Mouse (Mus musculus): ENCODE results near the gene Fryl.

The Fryl gene

DNA sequence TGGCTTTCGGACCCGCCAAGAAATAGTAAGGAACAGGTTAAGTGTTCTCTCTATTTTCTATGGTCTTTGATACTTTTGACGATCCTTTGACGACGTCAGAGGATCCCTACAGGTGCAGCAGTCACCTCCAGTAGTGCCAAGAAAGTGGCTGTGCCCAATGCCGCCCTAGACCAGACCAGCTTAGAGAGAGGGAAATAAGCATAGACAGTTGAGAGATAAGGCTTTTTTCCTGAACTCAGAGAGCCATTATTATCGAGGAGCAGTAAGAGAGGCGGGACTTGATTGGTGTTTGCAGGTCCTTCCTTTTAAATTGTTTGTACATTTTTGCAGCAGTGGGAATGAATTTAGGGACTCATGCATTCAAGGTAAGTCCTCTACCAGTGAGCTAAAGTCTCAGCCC is 1.3 kb upstream of the Fryl start:
- no peak for ATAC-seq (ENCODE audit: insufficient number of reproducible peaks, low FRiP score, low TSS enrichment)

DNA sequence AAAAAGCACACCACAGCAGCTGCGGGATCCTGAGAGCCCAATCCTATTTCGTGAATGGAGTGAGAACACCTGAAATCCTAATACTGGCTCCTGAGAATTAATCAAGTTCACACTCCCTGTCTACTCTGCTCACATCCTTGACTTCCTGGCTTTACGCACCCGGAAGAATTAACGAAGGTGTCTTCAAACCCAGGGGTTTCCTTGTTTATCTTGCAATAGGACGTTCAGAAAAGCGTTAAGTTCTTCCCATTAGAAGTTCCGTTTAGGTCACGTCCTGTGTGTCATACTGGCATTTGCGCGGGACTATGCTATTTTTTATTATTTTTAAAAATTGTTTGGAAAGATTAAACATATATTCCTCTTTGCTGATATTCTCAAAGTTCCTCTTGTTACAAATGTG is 677 bp upstream of the Fryl start:
- no peak for ATAC-seq (ENCODE audit: insufficient number of reproducible peaks, low FRiP score, low TSS enrichment)

- peak; percentile 69 for ATAC-seq (ENCODE audit: insufficient number of reproducible peaks, low FRiP score, low TSS enrichment)
These were observed 833 bp downstream of the Fryl start for GRCm38 (mm10) chr5:73255321-73256251.

DNA sequence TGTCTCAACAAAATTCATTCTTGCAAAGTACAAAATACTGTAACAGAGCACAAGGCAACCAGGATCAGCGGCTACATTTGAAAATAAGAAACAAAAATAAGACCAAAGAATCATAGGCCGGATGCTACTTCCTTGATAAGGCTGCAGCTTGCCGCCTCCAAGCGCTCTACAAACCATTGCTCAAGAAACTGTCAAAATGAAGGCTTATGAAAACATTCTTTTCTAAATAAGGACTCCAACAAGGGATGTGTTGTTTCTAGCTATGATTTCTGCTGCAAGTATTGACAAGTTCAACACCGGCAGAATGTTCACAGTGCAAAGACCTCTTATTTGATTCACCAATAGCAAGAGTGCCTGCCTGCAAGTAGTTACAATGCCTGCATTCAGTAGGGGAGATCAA is 1.8 kb downstream of the Fryl start:
- ATAC-seq (ENCODE audit: insufficient number of reproducible peaks, low FRiP score, low TSS enrichment): no peak

- ATAC-seq (ENCODE audit: insufficient number of reproducible peaks, low FRiP score, low TSS enrichment): no peak
These were observed 3.7 kb downstream of the Fryl start for GRCm38 (mm10) chr5:73252739-73253138.

- ATAC-seq (ENCODE audit: insufficient number of reproducible peaks, low FRiP score, low TSS enrichment): no peak
These were observed 7.1 kb downstream of the Fryl start for GRCm38 (mm10) chr5:73249341-73249740.

DNA sequence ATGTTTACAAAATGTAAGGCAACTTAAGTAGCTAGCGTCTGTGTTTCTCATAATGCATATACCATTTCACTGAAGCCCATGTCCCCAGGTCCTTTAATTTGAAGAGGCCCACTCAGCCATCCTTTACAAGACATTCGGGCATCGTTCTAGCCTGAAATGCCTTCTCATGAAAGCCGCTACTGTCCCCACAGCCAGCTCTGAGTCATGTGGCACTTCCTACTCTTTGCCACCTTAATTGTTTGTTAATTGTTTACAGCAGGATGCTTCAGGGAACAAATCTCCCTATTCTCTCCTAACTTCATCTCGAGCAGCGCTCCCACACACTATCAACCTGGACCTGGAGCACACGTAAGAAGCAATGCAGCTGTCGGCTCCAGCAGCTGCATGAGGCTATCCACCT is 8.2 kb downstream of the Fryl start:
- no peak for ATAC-seq (ENCODE audit: insufficient number of reproducible peaks, low FRiP score, low TSS enrichment)

DNA sequence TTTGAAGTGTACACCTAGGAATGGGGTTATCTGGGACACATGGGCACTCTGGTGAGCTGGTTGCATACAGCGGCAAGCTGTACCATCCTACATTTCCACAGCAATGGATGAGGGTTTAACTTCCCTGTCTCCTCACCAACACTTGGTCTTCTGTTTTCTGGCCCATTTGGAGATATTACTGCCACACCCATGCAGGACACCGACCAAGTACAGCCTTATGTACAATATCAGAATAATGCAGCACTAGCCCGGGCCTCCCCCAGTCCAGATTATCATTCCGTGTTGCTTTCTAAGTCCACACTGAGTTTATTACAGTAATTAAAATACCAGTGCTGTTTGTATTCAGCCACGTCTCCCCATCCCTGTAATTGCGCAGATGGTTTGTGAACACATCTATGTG is 10.0 kb downstream of the Fryl start:
- ATAC-seq (ENCODE audit: insufficient number of reproducible peaks, low FRiP score, low TSS enrichment): no peak

DNA sequence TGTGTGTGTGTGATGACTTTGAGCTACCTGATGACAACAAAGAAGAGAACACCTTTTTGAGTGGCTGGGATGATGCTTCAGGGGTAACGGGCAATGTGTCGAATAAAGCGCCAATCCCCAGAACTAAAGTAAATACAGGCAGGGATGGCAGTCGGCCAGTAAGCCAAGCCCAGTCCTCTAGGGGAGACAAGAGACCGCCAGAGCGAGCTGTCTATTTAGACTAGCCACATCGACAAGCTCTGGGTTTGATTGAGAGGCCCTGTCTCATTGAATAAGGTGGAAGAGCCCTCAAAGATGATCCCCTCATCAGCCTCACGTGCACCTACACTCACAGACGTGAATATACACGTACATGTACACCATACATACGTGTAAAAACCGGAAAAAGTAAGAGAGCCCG is 12.0 kb downstream of the Fryl start:
- ATAC-seq (ENCODE audit: insufficient number of reproducible peaks, low FRiP score, low TSS enrichment): no peak

GRCm38 (mm10) chr5:73241966-73242365 is 14.5 kb downstream of the Fryl start:
- ATAC-seq (ENCODE audit: insufficient number of reproducible peaks, low FRiP score, low TSS enrichment): no peak

- no peak for ATAC-seq (ENCODE audit: insufficient number of reproducible peaks, low FRiP score, low TSS enrichment)
These were observed 15.1 kb downstream of the Fryl start for GRCm38 (mm10) chr5:73241332-73241731.

- no peak for ATAC-seq (ENCODE audit: insufficient number of reproducible peaks, low FRiP score, low TSS enrichment)
These were observed 16.0 kb downstream of the Fryl start for GRCm38 (mm10) chr5:73240391-73240790.

DNA sequence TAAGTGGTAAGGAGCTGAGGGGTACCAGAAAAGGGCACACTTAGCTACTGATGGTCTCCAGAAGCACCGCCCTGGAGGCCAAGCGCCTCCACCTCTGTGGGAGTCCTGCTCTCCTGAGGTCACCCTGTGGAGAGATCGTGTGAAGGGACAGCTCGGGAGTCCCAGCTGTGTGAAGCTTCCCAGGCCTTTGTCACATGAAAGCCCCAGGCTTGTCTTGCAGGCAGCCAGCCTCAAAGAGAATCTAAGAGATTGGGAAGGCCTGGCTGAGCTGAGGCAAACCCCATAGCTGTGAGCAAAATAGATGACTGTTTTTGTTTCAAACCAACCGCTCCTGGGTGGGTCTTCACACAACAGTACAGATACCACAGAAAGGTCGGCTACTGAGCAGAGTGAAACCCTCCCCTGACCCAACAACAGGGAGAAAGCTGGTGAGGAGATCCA is 19.5 kb downstream of the Fryl start:
- ATAC-seq (ENCODE audit: insufficient number of reproducible peaks, low FRiP score, low TSS enrichment): no peak

DNA sequence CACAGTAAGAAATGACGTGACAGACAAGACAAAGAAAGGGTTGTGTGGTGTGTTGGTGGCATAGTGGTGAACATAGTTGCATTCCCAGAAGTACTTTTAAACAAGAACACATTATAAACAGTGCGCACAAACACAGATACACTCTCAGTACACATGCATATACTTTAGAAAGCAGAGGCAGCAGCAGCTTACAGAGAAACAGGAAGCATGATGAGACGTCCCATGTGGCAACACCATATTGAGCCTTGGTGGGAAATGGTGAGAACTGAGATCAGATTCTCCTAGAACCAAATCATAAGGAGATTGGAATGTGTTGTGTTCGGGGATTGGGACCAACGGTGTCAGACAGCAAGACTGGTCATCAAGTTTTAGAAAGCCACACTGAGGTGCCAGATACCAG is 21.2 kb downstream of the Fryl start:
- no peak for ATAC-seq (ENCODE audit: insufficient number of reproducible peaks, low FRiP score, low TSS enrichment)

DNA sequence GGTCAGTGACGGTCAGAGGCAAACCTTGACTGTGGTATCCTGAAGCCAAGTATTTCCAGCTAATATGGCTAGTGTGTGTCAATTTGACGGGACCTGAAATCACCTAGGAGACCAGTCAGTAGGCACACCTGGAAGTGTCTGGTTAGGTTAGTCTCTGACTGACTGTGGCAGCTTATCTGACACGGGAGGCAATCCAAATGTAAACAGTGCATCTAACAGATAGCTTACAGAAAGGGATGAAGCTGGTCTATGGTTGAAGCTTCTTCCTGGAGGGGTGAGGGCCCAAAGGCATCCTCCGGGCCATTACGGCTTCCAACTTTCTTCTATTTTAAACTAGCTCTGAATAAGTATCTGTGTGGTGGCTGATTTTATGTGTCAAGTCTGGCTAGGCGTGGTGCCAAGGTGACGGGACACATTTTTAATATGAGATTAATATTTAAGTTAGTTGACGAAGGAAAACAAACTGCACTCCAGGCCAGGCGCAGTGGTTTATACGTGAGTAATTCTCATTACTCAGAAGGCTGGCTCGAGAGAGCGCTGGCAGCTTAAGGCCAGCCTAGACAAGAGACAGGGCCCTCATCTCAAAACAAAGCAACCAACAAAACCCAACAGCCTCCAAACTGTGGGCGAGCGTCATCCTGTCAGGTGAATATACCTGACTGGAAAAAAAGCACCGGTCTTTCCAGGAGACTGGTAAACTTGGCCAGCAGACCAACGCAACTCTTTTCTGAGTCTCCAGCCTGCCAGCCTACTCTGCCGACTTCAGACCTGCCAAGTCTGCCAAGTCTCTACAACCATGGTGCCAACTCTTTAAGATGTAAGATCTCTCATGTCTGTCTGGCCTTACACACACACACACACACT is 23.2 kb downstream of the Fryl start:
- ATAC-seq (ENCODE audit: insufficient number of reproducible peaks, low FRiP score, low TSS enrichment): no peak

- ATAC-seq (ENCODE audit: insufficient number of reproducible peaks, low FRiP score, low TSS enrichment): no peak
These were observed 24.2 kb downstream of the Fryl start for GRCm38 (mm10) chr5:73232267-73232666.

- no peak for ATAC-seq (ENCODE audit: insufficient number of reproducible peaks, low FRiP score, low TSS enrichment)
These were observed 24.6 kb downstream of the Fryl start for GRCm38 (mm10) chr5:73231835-73232234.

DNA sequence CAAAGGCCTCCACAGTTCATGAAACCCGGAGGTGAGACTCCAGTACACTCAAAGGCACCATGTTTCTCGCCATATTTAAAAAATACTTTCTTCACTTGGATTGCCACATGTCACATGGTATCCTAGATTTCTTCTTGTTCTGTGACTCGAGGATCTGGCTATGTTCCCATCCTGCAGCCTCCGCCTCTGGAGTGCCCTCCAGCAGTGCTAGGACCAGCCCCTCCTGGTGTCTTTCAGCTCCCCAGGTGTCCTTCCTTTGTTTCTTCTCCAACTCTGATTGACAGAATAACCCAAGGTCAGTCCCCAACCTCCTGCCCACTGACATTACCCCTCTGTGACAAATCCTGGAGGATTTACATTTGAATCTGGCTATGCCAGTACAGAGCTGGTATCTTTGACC is 26.2 kb downstream of the Fryl start:
- no peak for ATAC-seq (ENCODE audit: insufficient number of reproducible peaks, low FRiP score, low TSS enrichment)

DNA sequence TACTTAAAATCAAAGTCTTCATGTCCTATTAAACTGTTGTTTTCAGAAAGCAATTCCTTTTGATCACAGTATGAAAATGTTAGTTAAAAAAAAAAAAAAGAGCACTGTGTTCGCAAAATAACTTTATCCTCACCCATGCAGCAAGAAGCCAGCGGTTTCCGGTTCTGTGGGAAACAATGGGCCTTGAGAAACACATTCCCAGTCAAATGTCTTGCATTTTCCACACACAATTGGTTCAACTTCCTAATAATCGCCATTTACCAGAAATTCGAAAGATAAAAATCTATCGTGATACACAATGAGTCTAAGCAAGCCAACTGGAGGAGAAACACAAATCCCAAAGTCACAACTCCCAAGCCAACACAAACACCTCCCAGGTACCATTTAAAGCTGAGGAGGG is 27.0 kb downstream of the Fryl start:
- no peak for ATAC-seq (ENCODE audit: insufficient number of reproducible peaks, low FRiP score, low TSS enrichment)

DNA sequence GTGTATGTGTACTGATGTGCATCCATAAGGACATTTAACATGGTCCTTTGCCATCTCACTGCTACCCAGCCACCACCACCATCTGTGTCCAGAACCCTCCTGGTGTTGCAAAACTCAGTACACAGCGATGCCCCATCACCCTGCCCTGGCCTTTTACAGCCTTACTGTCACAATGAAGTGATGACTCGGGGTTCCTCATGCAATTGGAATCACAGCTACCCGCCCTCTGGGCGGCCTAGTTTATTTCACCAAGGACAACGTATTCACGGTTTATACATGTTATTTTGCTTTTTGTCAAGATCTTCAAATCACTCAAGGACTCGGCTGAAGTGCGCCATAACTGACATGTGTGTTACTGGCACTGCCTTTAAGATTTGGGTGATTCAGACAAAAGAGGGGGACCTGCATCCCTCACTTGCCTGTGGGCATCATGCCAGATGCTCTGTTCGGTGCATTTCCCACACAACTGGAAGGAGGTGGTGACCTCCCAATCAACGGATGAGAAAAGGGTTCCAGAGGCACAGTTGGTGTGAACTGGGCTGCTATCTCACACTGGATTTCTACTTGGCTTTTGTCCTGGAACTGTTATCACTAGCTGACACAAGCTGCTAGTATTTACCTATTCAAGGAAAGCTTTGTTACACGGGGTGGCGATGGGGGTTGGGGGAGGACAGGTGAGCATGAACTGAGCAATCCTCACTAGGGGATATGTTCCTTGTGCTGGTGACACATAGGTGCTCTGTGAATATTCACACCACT is 27.9 kb downstream of the Fryl start:
- no peak for ATAC-seq (ENCODE audit: insufficient number of reproducible peaks, low FRiP score, low TSS enrichment)

Data from cerebellum, adult (tissue).